13 mouse cellular contexts compared by ENCODE assay signal in the genomic region with DNA sequence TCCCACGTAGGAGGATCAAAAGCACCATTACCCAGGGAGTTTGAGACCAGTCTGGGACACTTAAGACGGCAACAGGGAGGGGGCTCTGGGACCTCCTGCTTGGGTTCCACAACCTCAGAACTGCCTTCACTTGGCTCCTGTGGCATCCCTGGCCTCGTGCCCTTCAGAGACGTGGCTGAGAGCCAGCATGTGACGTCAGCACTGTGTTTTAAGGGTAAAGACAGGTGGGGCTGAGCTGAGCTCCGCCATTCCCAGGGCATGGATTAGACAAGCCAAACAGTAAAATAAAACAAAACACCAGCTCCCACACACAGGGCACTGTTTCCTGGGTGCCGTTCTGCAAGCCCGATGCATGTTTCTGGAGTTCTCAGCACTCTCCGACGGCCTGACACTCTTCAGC. TPM values are rescaled to one million over a fixed set of nuclear protein-coding genes. Genes with fewer than 3 reads are reported as not detected.
A peak's percentile ranks its signal among the peaks of the same experiment; 100 is the strongest.
DNase-seq lines count a peak whose midpoint lies in the region; ATAC-seq and TF ChIP-seq lines count a peak whose summit lies in the region.
"Had no signal": no experiment of that assay in that cellular context is flagged by ENCODE, and none has a peak within 500 bp of the region (broad histone marks: within the 10 kb centered on the region; RNA-seq: fewer than 3 reads in every experiment).

No protein-coding gene starts in this region.

- 58% methylated on average over 10 of the region's 10 CpGs for WGBS in kidney, adult 2 months
- 70% methylated on average over 10 of the region's 10 CpGs for WGBS in kidney, embryonic 16.5 days

- no peaks in the 10 kb centered on the region for H3K36me3 ChIP-seq in kidney, adult 2 months (ENCODE audit: control insufficient read depth, insufficient read depth, low read length)
- H3K36me3 ChIP-seq in kidney, embryonic 16.5 days (ENCODE audit: insufficient read depth, low read length) = no peaks in the 10 kb centered on the region
- H3K36me3 ChIP-seq: embryonic facial prominence, embryonic 15.5 days; liver, embryonic 12.5 days; midbrain, embryonic 13.5 days had no signal

- TF ChIP-seq POLR2A in kidney, adult 2 months (IDR thresholded peaks at IDR 0.05; ENCODE audit: low read depth, low read length) = no peak

- H3K4me1 ChIP-seq in kidney, adult 2 months (ENCODE audit: control insufficient read depth, insufficient read depth, low read length) = no peaks in the 10 kb centered on the region
- H3K4me1 ChIP-seq in kidney, embryonic 16.5 days (ENCODE audit: insufficient read depth, low read length) = peaks cover 5% of the 10 kb centered on the region; the same call in 1 of the 2 replicates
- H3K4me1 ChIP-seq: liver, embryonic 12.5 days; midbrain, embryonic 13.5 days had no signal

- no peak for TF ChIP-seq CTCF in kidney, adult 2 months (conservative IDR thresholded peaks at IDR 0.05; ENCODE audit: insufficient read depth, insufficient read length, low read depth, low read length)

- H3K27ac ChIP-seq in kidney, adult 2 months (ENCODE audit: insufficient read depth, low read depth, low read length) = no peak overlapping the region
- H3K27ac ChIP-seq in kidney, embryonic 16.5 days (ENCODE audit: low read length) = no peak overlapping the region
- H3K27ac ChIP-seq: embryonic facial prominence, embryonic 15.5 days; liver, embryonic 12.5 days; midbrain, embryonic 13.5 days had no signal

- H3K4me2 ChIP-seq in kidney, embryonic 16.5 days (replicated peaks; ENCODE audit: low read depth, low read length) = no peak overlapping the region
- H3K4me2 ChIP-seq: embryonic facial prominence, embryonic 15.5 days; liver, embryonic 12.5 days; midbrain, embryonic 13.5 days had no signal

- H3K9me3 ChIP-seq in kidney, embryonic 16.5 days (ENCODE audit: low read length) = no peaks in the 10 kb centered on the region
- H3K9me3 ChIP-seq: embryonic facial prominence, embryonic 15.5 days; liver, embryonic 12.5 days; midbrain, embryonic 13.5 days had no signal

- ATAC-seq in kidney, embryonic 16.5 days (ENCODE audit: low FRiP score, low TSS enrichment) = no peak
- ATAC-seq: liver, embryonic 12.5 days; midbrain, embryonic 13.5 days had no signal

- H3K27me3 ChIP-seq in kidney, adult 2 months (replicated peaks; ENCODE audit: control insufficient read depth, insufficient read depth, low read length) = no peaks in the 10 kb centered on the region
- peaks cover 6% of the 10 kb centered on the region; the same call in 1 of the 2 replicates for H3K27me3 ChIP-seq in kidney, embryonic 16.5 days (ENCODE audit: insufficient read depth, low read length)
- H3K27me3 ChIP-seq: embryonic facial prominence, embryonic 15.5 days; liver, embryonic 12.5 days; midbrain, embryonic 13.5 days had no signal

- no peak overlapping the region for H3K9ac ChIP-seq in kidney, embryonic 16.5 days (replicated peaks; ENCODE audit: low read length)
- H3K9ac ChIP-seq: embryonic facial prominence, embryonic 15.5 days; liver, embryonic 12.5 days; midbrain, embryonic 13.5 days had no signal

- no peak overlapping the region for H3K4me3 ChIP-seq in kidney, adult 2 months (ENCODE audit: insufficient read depth, low read depth, low read length)
- no peak overlapping the region for H3K4me3 ChIP-seq in kidney, embryonic 16.5 days (ENCODE audit: low read length)
- H3K4me3 ChIP-seq: embryonic facial prominence, embryonic 15.5 days; liver, embryonic 12.5 days; midbrain, embryonic 13.5 days; myocyte had no signal

- peak; percentile 36 to 40 for DNase-seq in cerebellum, postnatal 36 days
- DNase-seq in cerebellum, adult 8-10 months = no peak
- DNase-seq in kidney, adult 2 months = peak; percentile 23
- DNase-seq in adrenal gland, postnatal 25 days = peak; percentile 47
- DNase-seq in lung, postnatal 14 days = peak; percentile 38
- no peak for DNase-seq in gastrocnemius, postnatal 25 days
- DNase-seq: gastrocnemius, postnatal 36 days; right cerebral cortex, postnatal 14 days had no signal

RNA-seq across cellular contexts. Expression of a gene that starts 47.5 kb away (rescaled TPM):
- polyA plus RNA-seq in kidney, adult 2 months (2012; rRNA removed) = 12.3 and 13.3 TPM in 2 replicates
- polyA plus RNA-seq in kidney, embryonic 16.5 days (2015; fragmentation: Nextera tagmentation; extraction: Ambion mirVana) = 53.7 and 54.4 TPM in 2 replicates
- total RNA-seq in adrenal gland, postnatal 25 days (2021) = 68.2 and 76.1 TPM in 2 replicates
- 100 to 1,000 TPM in 1 of 2 experiments, 10 to 100 TPM in 1; 80.3 to 106 TPM for total RNA-seq in gastrocnemius, postnatal 25 days (2021)

Comparison
In these comparisons a context has a peak if more than half of its experiments do, and no peak if none do; other contexts are left out.
1. DNase-seq: peak in cerebellum, postnatal 36 days (2 of 2), kidney, adult 2 months (single experiment), adrenal gland, postnatal 25 days (single experiment) and lung, postnatal 14 days (single experiment); none in cerebellum, adult 8-10 months (single experiment) and gastrocnemius, postnatal 25 days (single experiment).